Mouse (Mus musculus) megakaryocyte, embryonic 14.5 days (primary cell): ENCODE results near the gene Dgat2.

Source experiments
- FLI1 ChIP-seq: IDR thresholded peaks from 2 replicates; pipeline ENCODE4 v1.6.1; 2012; ENCODE audit warnings: low read length, inconsistent platforms, mixed read lengths
- GATA1 ChIP-seq: IDR thresholded peaks from 3 replicates; pipeline ENCODE4 v1.6.1; 2012; ENCODE audit warnings: mixed read lengths, low read length, inconsistent platforms, borderline replicate concordance

DNA sequence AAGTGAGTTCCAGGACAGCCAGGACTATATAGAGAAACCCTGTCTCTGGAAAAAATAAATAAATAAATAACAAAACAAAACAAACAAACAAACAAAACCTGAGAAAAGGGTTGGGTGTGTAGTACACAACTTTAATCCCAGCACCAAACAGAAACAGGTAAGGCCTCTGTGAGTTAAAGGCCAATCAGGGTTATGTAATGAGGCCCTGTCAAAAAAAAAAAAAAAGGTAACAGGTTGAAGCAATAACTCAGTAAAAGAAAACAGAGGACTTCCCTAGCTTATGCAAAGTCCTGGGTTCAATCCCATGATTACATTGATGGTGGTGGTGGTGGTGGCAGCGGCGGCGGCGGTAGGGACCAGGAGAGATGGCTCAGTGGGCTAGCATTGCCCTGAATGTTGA lies 45.0 kb downstream of the Dgat2 start:
- TF ChIP-seq GATA1 (no peak), FLI1 (no peak)
